Mouse (Mus musculus) gastrocnemius, adult 2 months (tissue): ENCODE data around the gene Sema5a. TPM values are rescaled to one million over a fixed set of nuclear protein-coding genes. Genes with fewer than 3 reads are reported as not detected.
A peak's percentile ranks its signal among the peaks of the same experiment; 100 is the strongest.

Experiments
- DNase-seq: peaks from one replicate; pipeline ENCODE4 v3.0.0; 2022
- H3K27ac ChIP-seq: fragments of 200-600 bp; 2 replicates; pipeline ENCODE4 v1.8.1; 2022; ENCODE audit warnings: mild to moderate bottlenecking
- H3K4me3 ChIP-seq: fragments of 200-600 bp; 2 replicates; pipeline ENCODE4 v1.8.1; 2022; ENCODE audit warnings: mild to moderate bottlenecking, moderate library complexity
- CTCF ChIP-seq: fragments of 200-600 bp; IDR thresholded peaks from 2 replicates; pipeline ENCODE4 v1.8.1; 2022; ENCODE audit warnings: antibody characterized with exemption, mild to moderate bottlenecking, moderate library complexity
- intact Hi-C: fragments of 180-260 bp; cut with DNase I; formaldehyde crosslinking; loops from one replicate; pipeline ENCODE4 v1.15.1; 2025
- total RNA-seq, 2 experiments: library from RNA; stranded (reverse); gene quantifications; 2 replicates each; pipeline ENCODE4 v1.2.3; 2021

Gene Sema5a
- total RNA-seq, 2 experiments from 2014 or later = 1.4 to 3.1 TPM

GRCm38 (mm10) chr15:32259362-32260096 lies 14.9 kb downstream of the Sema5a start:
- DNase-seq = no peak
- no peak for TF ChIP-seq CTCF
- Histone ChIP-seq H3K27ac (no peak overlapping the region), H3K4me3 (no peak overlapping the region)
- intact Hi-C loops = no loop called here

DNA sequence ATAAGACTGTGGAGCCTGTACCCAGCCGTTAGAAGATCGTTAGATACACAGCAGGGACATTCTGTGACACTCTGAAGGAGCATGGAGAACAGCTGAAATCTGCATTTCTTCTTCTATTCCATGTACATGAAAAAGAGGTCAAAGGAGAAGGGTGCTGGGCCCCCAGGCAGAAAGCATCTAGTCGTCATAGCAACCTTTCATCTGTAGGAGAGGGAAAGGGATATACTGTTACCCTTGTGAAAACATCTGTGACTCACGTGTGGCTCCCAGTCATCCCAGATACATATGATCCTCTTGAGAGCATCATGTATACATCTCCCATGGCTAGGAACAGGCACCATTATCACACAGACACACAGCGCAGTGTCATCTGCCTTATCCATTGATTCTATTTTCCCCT lies 16.3 kb downstream of the Sema5a start:
- no peak for DNase-seq
- intact Hi-C loops = no loop called here
- no peak for TF ChIP-seq CTCF

DNA sequence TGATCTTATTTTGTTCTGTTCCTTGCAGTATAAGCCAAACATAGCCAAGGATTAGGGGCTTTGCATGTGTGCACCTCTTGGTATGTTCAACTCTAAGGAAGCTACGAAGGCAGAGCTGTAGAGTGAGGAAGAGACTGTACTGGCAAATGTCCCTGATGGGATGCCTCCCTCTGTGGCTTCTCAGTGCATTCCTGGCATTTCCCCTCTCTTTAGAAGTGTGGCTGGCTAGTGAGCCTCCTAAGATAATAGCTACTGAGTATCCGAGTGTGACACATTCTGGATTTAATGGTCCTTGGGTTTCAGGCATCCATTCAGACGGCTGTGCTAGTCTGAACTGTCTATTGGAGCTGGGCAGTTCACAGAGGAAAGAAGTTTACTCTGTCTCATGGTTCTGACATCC lies 19.0 kb downstream of the Sema5a start:
- DNase-seq = no peak
- Histone ChIP-seq H3K27ac (no peak overlapping the region), H3K4me3 (no peak overlapping the region)
- no peak for TF ChIP-seq CTCF
- intact Hi-C loops = no loop called here

More for the DNA sequence above, 16.3 kb downstream of the Sema5a start:
- H3K27ac ChIP-seq = no peak overlapping the region
- H3K4me3 ChIP-seq = no peak overlapping the region

DNA sequence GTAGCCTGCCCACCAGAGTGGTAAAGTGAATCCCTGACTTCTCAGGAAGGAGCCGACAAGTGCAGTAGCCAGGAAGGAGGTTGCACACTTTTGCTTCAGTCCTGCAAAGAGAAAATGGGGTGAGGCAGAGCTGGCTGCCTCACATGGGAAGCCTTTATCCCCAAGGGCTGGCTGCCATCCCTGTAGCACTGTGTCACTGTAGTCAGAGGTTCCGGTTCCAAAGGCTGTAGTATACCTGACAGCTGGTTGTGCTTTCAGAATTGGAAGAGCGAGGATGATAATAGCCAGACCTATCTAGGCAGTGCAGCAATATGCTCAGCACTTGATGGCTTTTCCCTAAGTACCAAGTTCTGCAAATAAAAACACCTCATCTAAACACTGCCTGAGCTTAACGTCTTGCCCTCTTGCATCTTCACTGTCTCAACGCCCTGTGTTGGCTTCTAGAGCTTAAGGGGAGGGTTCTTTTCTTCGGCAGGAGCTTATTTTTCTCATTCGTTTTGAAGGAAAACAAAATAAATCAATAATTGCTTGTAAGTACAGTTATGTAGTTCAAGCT lies 20.3 kb downstream of the Sema5a start:
- DNase-seq = no peak
- intact Hi-C loops = no loop called here
- no peak for TF ChIP-seq CTCF
- Histone ChIP-seq H3K27ac (no peak overlapping the region), H3K4me3 (no peak overlapping the region)

DNA sequence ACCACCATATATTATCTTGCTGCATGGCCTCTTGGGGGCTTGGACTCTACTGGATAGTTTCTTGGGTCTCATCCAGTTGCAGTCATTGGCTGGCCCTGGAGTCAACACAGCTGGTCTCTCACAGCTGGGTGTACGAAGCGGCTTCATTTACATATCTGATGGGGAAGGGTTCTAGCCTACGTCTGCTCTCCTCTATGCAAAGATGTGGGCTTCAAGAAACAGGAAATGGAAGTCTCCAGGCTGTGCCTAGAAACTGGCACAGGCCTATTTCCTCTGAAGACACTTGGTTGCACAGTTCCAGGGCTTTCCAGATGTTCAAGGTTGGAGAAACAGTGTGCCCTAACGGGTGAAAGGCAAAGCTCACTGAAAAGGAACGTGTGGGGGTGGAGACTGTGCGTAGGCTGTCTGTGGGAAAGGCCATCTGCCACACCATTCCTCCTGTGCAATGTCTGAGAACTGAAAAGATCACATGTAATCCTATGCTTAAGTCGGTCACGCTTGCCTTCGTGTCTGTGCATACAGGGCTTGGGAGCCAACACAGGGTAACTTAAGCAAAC lies 20.8 kb downstream of the Sema5a start:
- no peak overlapping the region for H3K4me3 ChIP-seq
- H3K27ac ChIP-seq = no peak overlapping the region; the same call in 1 of the 2 replicates
- no peak for DNase-seq
- intact Hi-C loops = no loop called here
- no peak for TF ChIP-seq CTCF

- TF ChIP-seq CTCF = no peak
- Histone ChIP-seq H3K27ac (no peak overlapping the region; the same call in 1 of the 2 replicates), H3K4me3 (no peak overlapping the region)
- DNase-seq = no peak
- intact Hi-C loops = no loop called here
These were observed 21.7 kb downstream of the Sema5a start for GRCm38 (mm10) chr15:32266122-32266820.

DNA sequence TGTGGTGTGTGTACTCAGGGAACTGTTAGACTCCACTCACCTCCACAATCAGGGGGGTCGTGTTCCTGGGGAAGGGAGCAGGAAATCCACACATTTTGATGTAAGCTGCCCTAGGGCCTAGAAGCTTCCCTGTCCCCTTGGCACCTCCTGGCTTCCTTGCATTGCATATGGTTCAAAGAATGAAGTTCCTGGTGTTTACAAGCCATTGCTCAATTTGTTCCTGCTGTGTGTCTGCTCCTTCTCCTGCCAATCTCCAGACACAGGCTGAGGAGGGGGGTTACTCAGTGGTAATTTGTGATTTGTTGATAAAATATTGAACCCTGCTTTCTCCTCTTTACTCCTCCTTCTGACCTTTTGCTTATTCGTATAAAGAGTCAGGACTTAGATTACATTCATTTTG lies 25.5 kb downstream of the Sema5a start:
- intact Hi-C loops = no loop called here
- TF ChIP-seq CTCF = no peak
- DNase-seq = no peak
- no peak overlapping the region for H3K27ac ChIP-seq
- no peak overlapping the region for H3K4me3 ChIP-seq

DNA sequence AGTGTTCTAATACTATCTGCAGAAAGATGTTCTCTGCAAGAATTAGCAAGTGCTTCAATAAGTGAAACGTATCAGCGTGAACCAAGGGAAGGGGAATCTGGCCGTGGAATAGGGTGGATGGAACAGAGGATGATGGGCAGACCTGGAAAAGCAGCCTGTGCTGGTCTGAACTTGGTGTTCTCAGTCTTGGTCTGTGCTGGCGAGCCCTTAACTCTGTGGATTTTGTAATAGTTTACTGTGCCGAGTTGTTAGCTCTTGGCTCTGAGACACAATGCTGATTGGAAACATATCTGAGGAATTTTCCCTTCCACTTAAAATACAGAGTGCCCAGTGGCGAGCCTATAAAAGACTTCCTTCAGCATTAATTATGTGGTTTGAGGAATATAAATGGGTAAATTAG lies 29.3 kb downstream of the Sema5a start:
- intact Hi-C loops = no loop called here
- no peak for TF ChIP-seq CTCF
- no peak for DNase-seq
- Histone ChIP-seq H3K27ac (no peak overlapping the region; the same call in 1 of the 2 replicates), H3K4me3 (no peak overlapping the region)

DNA sequence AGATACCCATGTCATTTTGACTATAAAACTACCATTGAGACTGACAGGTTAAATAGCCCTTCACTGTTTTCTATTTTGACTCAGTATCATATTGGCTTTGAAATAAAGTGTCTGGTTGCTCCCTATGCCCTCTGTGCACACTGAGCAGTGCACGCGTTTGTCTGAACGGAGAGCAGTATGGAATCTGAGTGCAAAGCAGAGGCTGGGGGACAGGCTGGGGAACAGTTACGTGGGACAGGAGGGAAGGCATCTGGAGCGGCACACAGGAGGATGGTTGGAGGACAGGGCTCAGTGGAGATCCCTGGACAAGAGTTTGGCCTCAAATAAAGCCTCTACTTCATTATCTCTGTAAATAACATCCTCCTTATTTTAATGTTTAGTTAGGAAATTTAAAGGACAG lies 30.4 kb downstream of the Sema5a start:
- TF ChIP-seq CTCF = no peak

DNA sequence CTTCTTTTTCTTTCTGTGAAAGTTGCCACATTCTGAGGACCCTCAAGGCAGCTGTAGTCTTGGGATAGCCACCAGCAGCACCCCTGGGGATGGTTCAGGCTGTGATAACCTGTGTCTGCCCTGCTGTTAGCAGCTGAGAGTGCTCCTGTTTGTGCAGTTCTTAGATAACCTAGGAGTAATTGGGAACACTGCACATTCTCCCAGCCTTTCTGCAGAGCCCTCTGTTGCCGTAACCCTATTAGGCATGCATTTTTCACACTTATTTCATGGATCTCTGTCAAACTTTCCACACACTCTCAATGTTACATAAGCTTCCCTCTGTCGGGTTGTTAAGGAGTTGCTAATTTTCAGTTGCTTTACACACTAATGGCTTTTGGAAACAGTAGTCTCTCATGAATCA lies 34.0 kb downstream of the Sema5a start:
- intact Hi-C loops = no loop called here
- no peak for DNase-seq
- no peak for TF ChIP-seq CTCF
- H3K27ac ChIP-seq = no peak overlapping the region
- no peak overlapping the region for H3K4me3 ChIP-seq

More for the DNA sequence above, 30.4 kb downstream of the Sema5a start:
- Histone ChIP-seq H3K27ac (no peak overlapping the region), H3K4me3 (no peak overlapping the region)
- intact Hi-C loops = no loop called here
- DNase-seq = no peak

GRCm38 (mm10) chr15:32281374-32281773 lies 36.8 kb downstream of the Sema5a start:
- Histone ChIP-seq H3K27ac (peak overlapping the region; percentile 38; the same call in 1 of the 2 replicates), H3K4me3 (no peak overlapping the region)
- intact Hi-C loops = no loop called here
- no peak for DNase-seq
- no peak for TF ChIP-seq CTCF

DNA sequence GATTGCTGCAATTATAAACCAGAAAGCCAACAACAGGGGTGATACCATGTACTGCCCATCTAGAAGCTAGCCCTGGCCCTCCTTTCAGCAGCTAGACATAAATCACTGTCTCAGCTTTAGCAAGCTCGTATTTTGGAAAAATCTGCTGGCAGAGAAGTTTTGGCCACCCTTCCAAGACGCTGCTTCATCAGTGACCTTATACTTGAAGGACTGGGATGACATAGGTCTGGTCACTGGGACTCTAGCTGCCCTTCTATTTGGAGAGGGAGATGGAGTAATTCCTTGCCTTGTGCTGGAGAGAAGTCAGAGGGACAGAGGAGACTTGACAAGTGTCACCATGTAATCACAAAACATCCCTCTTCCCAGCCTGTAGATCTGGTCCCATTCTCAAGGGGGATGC lies 40.1 kb downstream of the Sema5a start:
- no peak for TF ChIP-seq CTCF
- intact Hi-C loops = no loop called here
- no peak for DNase-seq
- Histone ChIP-seq H3K27ac (no peak overlapping the region), H3K4me3 (no peak overlapping the region)

DNA sequence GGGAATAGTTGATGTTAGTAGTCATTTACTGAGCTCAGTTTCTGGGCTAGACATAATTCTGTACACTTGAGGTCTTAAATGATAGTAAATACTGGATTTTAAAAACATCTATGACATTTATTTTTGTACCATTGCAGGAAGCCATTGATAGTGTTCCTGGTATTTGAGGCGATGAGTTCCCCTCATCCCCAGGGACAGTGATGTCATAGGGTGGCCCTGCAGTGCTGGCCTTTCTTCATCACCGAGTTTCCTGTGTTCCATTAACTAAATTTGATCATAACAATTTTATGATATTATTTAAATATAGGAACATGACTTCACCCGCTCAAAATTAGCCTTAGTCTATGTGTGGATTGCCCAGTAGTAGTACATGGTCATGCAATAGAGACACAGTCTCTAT lies 41.7 kb downstream of the Sema5a start:
- H3K4me3 ChIP-seq = no peak overlapping the region
- peak; percentile 42 for DNase-seq
- intact Hi-C loops = no loop called here
- TF ChIP-seq CTCF = no peak
- H3K27ac ChIP-seq = no peak overlapping the region
